Mouse (Mus musculus) kidney, embryonic 15.5 days (tissue): ENCODE data around the gene Cdk2. TPM values are rescaled to one million over a fixed set of nuclear protein-coding genes. Genes with fewer than 3 reads are reported as not detected.

Experiments
- ATAC-seq: fragments of 200-750 bp; cut with Nextera tagmentation; replicated peaks from 2 replicates; pipeline ENCODE4 v1.8.0; 2017; ENCODE audit warnings: moderate TSS enrichment; ENCODE audit not compliant: low FRiP score
- H3K27ac ChIP-seq: fragments of 300-500 bp; sonication (generic); 2 replicates; pipeline ENCODE4 v1.5.1; 2015; ENCODE audit warnings: mild to moderate bottlenecking, inconsistent platforms
- H3K27me3 ChIP-seq: fragments of 300-500 bp; sonication (generic); 2 replicates; pipeline ENCODE4 v1.6.1; 2015; ENCODE audit warnings: inconsistent platforms
- H3K36me3 ChIP-seq: fragments of 300-500 bp; sonication (generic); 2 replicates; pipeline ENCODE4 v1.6.1; 2015; ENCODE audit warnings: inconsistent platforms
- H3K4me1 ChIP-seq: fragments of 300-500 bp; sonication (generic); 2 replicates; pipeline ENCODE4 v1.6.1; 2015; ENCODE audit warnings: inconsistent platforms
- H3K4me2 ChIP-seq: fragments of 300-500 bp; sonication (generic); 2 replicates; pipeline ENCODE4 v1.6.1; 2015; ENCODE audit warnings: moderate library complexity, mild to moderate bottlenecking, inconsistent platforms
- H3K4me3 ChIP-seq: fragments of 300-500 bp; sonication (generic); replicated peaks from 2 replicates; pipeline ENCODE4 v1.5.1; 2015; ENCODE audit warnings: mild to moderate bottlenecking, inconsistent platforms
- H3K9ac ChIP-seq: fragments of 300-500 bp; sonication (generic); 2 replicates; pipeline ENCODE4 v1.6.1; 2015; ENCODE audit warnings: mild to moderate bottlenecking, inconsistent platforms
- H3K9me3 ChIP-seq: fragments of 300-500 bp; sonication (generic); replicated peaks from 2 replicates; pipeline ENCODE4 v1.6.1; 2016; ENCODE audit warnings: inconsistent platforms
- WGBS: fragments of 180-500 bp; shearing (Covaris S2); methylation state at CpG from one replicate; pipeline ENCODE4 v1.1.7; 2015; ENCODE audit warnings: mixed read lengths; 5-methylcytosine and 5-hydroxymethylcytosine counted together
- polyA plus RNA-seq: library from polyadenylated mRNA; unstranded; fragments of >200 nt; fragmentation: Nextera tagmentation; extraction: Ambion mirVana; gene quantifications from 2 replicates; pipeline ENCODE4 v1.2.1, GENCODE M21; 2015

Gene Cdk2
- polyA plus RNA-seq, 1 experiment from 2014 or later, result 107 TPM

GRCm38 (mm10) chr10:128665806-128666205 lies 39.0 kb downstream of the Cdk2 start:
- WGBS, result 92% methylated on average over 2 of the region's 2 CpGs
- Histone ChIP-seq H3K27ac (no peak overlapping the region), H3K9ac (no peak overlapping the region), H3K4me3 (no peak overlapping the region), H3K4me1 (peaks cover 14% of the 10 kb centered on the region), H3K36me3 (0 out of 2 replicates have a peak, but pooled peaks cover 3% of the 10 kb centered on the region), H3K4me2 (no peak overlapping the region), H3K27me3 (no peaks in the 10 kb centered on the region), H3K9me3 (no peaks in the 10 kb centered on the region)
- no peak for ATAC-seq

GRCm38 (mm10) chr10:128665307-128665706 lies 39.5 kb downstream of the Cdk2 start:
- Histone ChIP-seq H3K4me3 (no peak overlapping the region), H3K9ac (no peak overlapping the region), H3K27ac (no peak overlapping the region), H3K4me2 (no peak overlapping the region), H3K36me3 (no peaks in the 10 kb centered on the region), H3K27me3 (no peaks in the 10 kb centered on the region), H3K9me3 (no peaks in the 10 kb centered on the region), H3K4me1 (peaks cover 14% of the 10 kb centered on the region)
- no peak for ATAC-seq
- 84% methylated on average over 3 of the region's 3 CpGs for WGBS

DNA sequence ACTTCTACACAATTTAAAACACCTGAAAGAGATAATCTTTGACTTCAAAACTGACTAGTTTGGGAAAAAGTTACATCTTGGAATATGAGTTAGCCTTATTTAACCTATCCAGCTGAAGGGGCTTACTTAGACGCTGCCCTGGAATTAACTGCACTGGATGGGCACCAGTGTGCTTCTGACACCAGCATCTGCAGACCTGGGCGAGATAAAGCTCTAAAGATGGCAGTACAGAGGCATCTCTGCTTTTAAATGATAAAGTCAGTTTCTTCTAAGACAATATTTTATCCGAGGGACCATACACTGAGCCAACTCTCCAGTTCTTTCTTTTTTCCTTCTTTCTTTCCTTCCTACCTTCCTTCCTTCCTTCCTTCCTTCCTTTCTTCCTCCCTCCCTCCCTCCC lies 40.0 kb downstream of the Cdk2 start:
- Histone ChIP-seq H3K4me3 (no peak overlapping the region), H3K36me3 (no peaks in the 10 kb centered on the region), H3K9me3 (no peaks in the 10 kb centered on the region), H3K27me3 (no peaks in the 10 kb centered on the region), H3K27ac (no peak overlapping the region), H3K4me2 (no peak overlapping the region), H3K9ac (no peak overlapping the region), H3K4me1 (peaks cover 14% of the 10 kb centered on the region)
- 69% methylated on average over 3 of the region's 3 CpGs for WGBS
- ATAC-seq, result no peak

DNA sequence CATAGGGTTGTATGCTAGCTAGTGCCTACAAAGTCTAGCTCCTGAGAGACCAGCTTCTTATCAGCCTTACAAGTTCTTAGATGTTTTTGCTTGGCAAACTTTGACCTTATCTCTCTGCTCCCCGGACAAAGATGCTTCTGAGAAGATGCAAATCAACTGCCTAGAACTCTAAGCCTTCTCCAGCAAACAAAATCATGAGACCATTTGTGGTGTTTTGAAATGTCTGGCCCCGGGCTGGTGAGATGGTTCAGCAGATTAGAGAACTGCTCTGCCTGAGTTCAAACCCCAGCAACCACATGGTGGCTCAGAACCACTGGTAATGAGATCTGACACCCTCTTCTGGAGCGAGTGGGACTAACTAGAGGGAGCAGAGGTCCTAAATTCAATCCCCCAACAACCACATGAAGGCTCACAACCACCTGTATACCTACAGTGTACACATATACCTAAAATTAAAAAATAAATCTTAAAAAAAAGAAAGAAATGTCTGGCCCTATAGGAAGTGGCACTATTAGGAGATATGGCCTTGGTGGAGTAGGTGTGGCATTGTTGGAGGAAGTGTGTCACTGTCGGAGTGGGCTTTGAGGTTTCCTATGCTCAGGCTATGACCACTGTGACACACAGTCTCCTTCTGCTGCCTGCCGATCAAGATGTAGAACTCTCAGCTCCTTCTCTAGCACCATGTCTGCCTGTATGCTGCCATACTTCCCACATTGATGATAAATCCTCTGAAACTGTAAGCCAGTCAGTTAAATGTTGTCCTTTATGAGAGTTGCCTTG lies 41.2 kb downstream of the Cdk2 start:
- no peak overlapping the region for H3K9ac ChIP-seq
- no peak for ATAC-seq
- no peaks in the 10 kb centered on the region for H3K9me3 ChIP-seq
- H3K36me3 ChIP-seq, result no peaks in the 10 kb centered on the region
- H3K4me2 ChIP-seq, result no peak overlapping the region
- H3K27me3 ChIP-seq, result no peaks in the 10 kb centered on the region
- H3K4me3 ChIP-seq, result no peak overlapping the region
- 60% methylated on average over 5 of the region's 5 CpGs for WGBS
- H3K4me1 ChIP-seq, result peaks cover 11% of the 10 kb centered on the region
- no peak overlapping the region for H3K27ac ChIP-seq

- Histone ChIP-seq H3K9ac (no peak overlapping the region), H3K27ac (no peak overlapping the region), H3K4me3 (no peak overlapping the region), H3K36me3 (no peaks in the 10 kb centered on the region), H3K4me2 (no peak overlapping the region), H3K9me3 (no peaks in the 10 kb centered on the region), H3K27me3 (no peaks in the 10 kb centered on the region), H3K4me1 (0 out of 2 replicates have a peak, but pooled peaks cover 5% of the 10 kb centered on the region)
- no peak for ATAC-seq
Measured at GRCm38 (mm10) chr10:128662465-128662864, 42.4 kb downstream of the Cdk2 start.

- ATAC-seq, result no peak
Measured at GRCm38 (mm10) chr10:128659490-128659889, 45.3 kb downstream of the Cdk2 start.

DNA sequence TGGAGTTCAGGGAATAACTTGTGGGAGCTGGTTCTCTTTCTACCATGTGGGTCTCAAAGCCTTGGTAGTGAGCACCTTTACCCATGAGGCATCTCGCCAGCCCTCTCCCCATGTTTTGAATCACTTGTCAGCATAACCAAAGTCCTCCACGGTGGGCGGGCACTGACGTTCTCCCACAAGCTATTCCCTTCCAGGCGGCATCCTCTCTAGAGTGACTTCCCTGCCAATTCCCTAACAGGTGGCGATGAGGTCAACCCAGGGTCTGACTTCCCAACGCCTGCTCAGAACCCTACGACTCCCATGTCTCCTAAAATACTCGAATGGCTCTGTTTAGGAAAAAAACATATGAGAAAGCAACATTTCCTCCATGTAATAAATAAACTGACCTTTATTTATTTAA lies 47.0 kb downstream of the Cdk2 start:
- no peaks in the 10 kb centered on the region for H3K9me3 ChIP-seq
- ATAC-seq, result no peak
- 53% methylated on average over 9 of the region's 9 CpGs for WGBS

More at GRCm38 (mm10) chr10:128659490-128659889, 45.3 kb downstream of the Cdk2 start:
- 43% methylated on average over 9 of the region's 9 CpGs for WGBS
- Histone ChIP-seq H3K27ac (no peak overlapping the region), H3K4me1 (0 out of 2 replicates have a peak, but pooled peaks cover 5% of the 10 kb centered on the region), H3K9ac (no peak overlapping the region), H3K4me3 (no peak overlapping the region), H3K9me3 (no peaks in the 10 kb centered on the region), H3K36me3 (no peaks in the 10 kb centered on the region), H3K27me3 (no peaks in the 10 kb centered on the region), H3K4me2 (no peak overlapping the region)

DNA sequence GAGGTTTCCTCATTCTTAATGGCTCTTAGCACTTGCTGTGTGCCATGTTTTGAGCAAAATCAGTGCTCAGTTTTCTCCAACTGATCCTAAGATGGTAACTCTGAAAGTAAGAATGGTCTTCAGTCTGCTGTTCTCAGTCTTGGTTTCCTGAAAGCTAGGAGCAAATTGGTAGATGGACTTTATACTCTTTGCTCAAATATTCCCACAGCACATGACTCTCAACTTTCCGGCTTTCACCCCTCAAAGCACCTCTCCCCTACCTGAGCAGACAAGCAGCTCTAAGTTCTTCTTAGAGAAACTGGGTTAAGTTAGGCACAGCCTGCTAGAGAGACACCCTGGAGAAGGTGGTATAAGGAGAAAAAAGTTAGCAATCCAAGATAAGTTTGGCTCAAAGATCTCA lies 48.1 kb downstream of the Cdk2 start:
- WGBS, result 85% methylated on average over 1 of the region's 1 CpGs

More for the DNA sequence above, 47.0 kb downstream of the Cdk2 start:
- Histone ChIP-seq H3K36me3 (no peaks in the 10 kb centered on the region), H3K4me3 (no peak overlapping the region), H3K27ac (no peak overlapping the region), H3K4me2 (no peak overlapping the region), H3K9ac (no peak overlapping the region), H3K27me3 (no peaks in the 10 kb centered on the region), H3K4me1 (0 out of 2 replicates have a peak, but pooled peaks cover 5% of the 10 kb centered on the region)

DNA sequence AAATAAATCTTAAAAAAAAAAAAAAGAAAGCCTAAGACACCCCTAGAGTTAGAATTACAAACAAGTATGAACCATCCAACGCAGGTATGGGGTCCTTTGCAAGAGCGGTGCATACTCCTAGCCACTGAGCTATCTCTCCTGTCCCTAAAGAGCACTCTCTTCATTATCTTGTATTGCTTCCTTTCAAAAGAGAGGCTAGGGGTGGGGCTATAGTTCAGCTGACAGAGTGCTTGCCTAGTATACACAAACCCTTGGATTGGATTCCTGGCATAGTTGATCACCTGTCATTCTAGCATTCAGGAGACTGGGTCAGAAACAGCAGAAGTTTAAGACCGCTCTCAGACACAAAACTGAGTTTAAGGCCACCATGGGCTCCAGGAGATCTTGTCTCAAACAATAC lies 49.6 kb downstream of the Cdk2 start:
- Histone ChIP-seq H3K4me2 (no peak overlapping the region), H3K27ac (no peak overlapping the region), H3K4me1 (0 out of 2 replicates have a peak, but pooled peaks cover 5% of the 10 kb centered on the region), H3K9me3 (no peaks in the 10 kb centered on the region), H3K36me3 (no peaks in the 10 kb centered on the region), H3K27me3 (no peaks in the 10 kb centered on the region), H3K4me3 (no peak overlapping the region), H3K9ac (no peak overlapping the region)
- WGBS, result 90% methylated on average over 3 of the region's 3 CpGs
- ATAC-seq, result no peak

More for the DNA sequence above, 48.1 kb downstream of the Cdk2 start:
- Histone ChIP-seq H3K27me3 (no peaks in the 10 kb centered on the region), H3K4me2 (no peak overlapping the region), H3K36me3 (no peaks in the 10 kb centered on the region), H3K4me1 (0 out of 2 replicates have a peak, but pooled peaks cover 5% of the 10 kb centered on the region), H3K9me3 (no peaks in the 10 kb centered on the region), H3K4me3 (no peak overlapping the region), H3K27ac (no peak overlapping the region), H3K9ac (no peak overlapping the region)
- ATAC-seq, result no peak

DNA sequence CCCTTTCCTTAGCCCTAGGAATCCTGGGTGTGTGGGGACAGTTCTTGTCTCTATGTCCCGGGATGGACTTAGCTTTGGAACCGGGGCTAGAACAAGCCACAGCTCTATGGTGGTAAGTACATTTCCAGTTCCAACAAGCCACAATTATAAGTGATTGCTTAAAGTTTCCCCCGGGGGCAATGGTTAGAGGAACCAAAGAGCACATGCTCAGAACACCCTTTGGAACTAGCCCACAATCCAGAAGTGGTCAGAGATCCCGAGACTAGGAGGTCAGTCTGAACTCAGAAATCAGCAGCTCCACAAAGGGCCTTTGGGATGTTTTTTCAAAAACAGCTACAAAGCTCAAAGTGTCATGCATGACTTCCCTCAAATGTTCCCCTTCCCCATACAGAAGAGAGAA lies 51.0 kb downstream of the Cdk2 start:
- WGBS, result 70% methylated on average over 4 of the region's 4 CpGs
- no peak overlapping the region for H3K27ac ChIP-seq
- no peaks in the 10 kb centered on the region for H3K9me3 ChIP-seq
- H3K4me2 ChIP-seq, result no peak overlapping the region
- H3K36me3 ChIP-seq, result no peaks in the 10 kb centered on the region
- H3K9ac ChIP-seq, result no peak overlapping the region
- H3K4me1 ChIP-seq, result no peaks in the 10 kb centered on the region
- ATAC-seq, result no peak
- no peak overlapping the region for H3K4me3 ChIP-seq
- H3K27me3 ChIP-seq, result no peaks in the 10 kb centered on the region
